Comparison of ENCODE assay signal across 9 mouse cellular contexts in the genomic region with DNA sequence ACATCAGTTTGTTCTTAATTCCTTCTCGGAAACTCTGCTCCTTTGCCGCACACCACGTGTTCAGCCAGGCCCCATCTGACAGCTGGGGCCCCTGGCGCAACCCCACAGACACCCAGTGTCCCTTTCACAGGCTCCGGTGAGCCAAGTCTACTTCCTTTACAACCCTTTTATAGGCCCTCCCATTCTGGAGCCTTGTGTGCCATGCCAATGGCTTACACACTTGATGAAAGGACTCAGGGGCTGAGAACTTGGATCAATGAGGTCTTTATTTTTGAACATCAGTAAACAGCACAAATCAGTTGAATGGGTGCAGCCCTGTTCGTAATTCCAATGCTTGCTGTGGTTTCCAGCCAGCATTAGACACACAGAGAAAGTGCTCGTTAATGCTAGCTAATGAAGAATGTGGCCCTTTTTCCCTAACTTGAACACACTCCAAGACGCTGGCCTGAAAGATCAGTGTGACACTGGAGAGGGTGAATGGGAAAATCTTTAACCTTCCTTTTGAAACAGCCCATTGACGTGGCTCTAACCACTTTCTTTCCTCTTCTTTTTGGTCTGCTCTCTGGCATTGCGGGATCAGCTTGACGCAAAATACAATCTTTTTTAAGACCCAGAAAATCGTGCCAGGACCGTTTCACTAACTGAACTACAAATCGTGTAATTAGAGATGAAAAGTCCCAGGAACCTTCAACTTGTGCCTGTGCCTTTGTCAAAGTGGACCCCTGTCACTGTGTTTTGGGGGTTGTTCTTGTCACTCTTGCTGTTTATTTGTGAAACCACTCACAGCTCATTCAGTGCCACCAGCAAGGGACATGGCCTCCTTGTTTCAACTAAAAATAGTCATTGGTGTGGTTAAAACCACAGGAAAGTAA. TPM values are rescaled to one million over a fixed set of nuclear protein-coding genes. Genes with fewer than 3 reads are reported as not detected.
A peak's percentile ranks its signal among the peaks of the same experiment; 100 is the strongest.
DNase-seq lines count a peak whose midpoint lies in the region; ATAC-seq lines count a peak whose summit lies in the region.
"Had no signal": no experiment of that assay in that cellular context is flagged by ENCODE, and none has a peak within 500 bp of the region (broad histone marks: within the 10 kb centered on the region; RNA-seq: fewer than 3 reads in every experiment).

No protein-coding gene starts in this region.

- peaks cover 13% of the 10 kb centered on the region for H3K4me1 ChIP-seq in midbrain, embryonic 12.5 days
- H3K4me1 ChIP-seq in midbrain, embryonic 11.5 days (ENCODE audit: control insufficient read depth, insufficient read depth, low read length), result peaks cover 2% of the 10 kb centered on the region; the same call in 1 of the 2 replicates
- H3K4me1 ChIP-seq: liver, embryonic 13.5 days had no signal

- H3K4me2 ChIP-seq in midbrain, embryonic 12.5 days (replicated peaks), result no peak overlapping the region
- H3K4me2 ChIP-seq in midbrain, embryonic 11.5 days, result no peak overlapping the region
- H3K4me2 ChIP-seq: liver, embryonic 13.5 days had no signal

- intact Hi-C loops in heart, postnatal 14 days (cut with DNase I), result no loop called here

- peak; percentile 44; the same call in 1 of the 2 replicates for ATAC-seq in midbrain, embryonic 12.5 days (ENCODE audit: low FRiP score, low read depth)
- no peak for ATAC-seq in midbrain, embryonic 11.5 days (ENCODE audit: low FRiP score)
- ATAC-seq in frontal cortex, adult (ENCODE audit: low TSS enrichment), result peak; percentile 84

- DNase-seq in midbrain, embryonic 11.5 days (ENCODE audit: low spot score, missing footprints), result no peak
- peak; percentile 20 to 51 for DNase-seq in left cerebral cortex, adult 18-20 months (ENCODE audit: low spot score in 2 of 2)
- DNase-seq in right cerebral cortex, adult 2 months (ENCODE audit: low spot score in 2 of 2), result peak; percentile 36 to 41
- DNase-seq in heart, postnatal 14 days, result no peak
- DNase-seq in adipocyte (ENCODE audit: low spot score), result no peak
- DNase-seq in urinary bladder, adult 18-20 months (ENCODE audit: low spot score in 2 of 2), result no peak
- DNase-seq: liver, embryonic 13.5 days had no signal

- no peak overlapping the region for H3K27ac ChIP-seq in midbrain, embryonic 12.5 days (replicated peaks)
- H3K27ac ChIP-seq in midbrain, embryonic 11.5 days (ENCODE audit: low read depth, low read length), result no peak overlapping the region
- H3K27ac ChIP-seq: liver, embryonic 13.5 days had no signal

- no peak overlapping the region for H3K4me3 ChIP-seq in midbrain, embryonic 12.5 days
- no peak overlapping the region for H3K4me3 ChIP-seq in midbrain, embryonic 11.5 days (ENCODE audit: low read depth, low read length)
- H3K4me3 ChIP-seq: liver, embryonic 13.5 days had no signal

- WGBS in midbrain, embryonic 12.5 days, result 64% methylated on average over 14 of the region's 14 CpGs
- WGBS in midbrain, embryonic 11.5 days, result 71% methylated on average over 14 of the region's 14 CpGs

- H3K27me3 ChIP-seq in midbrain, embryonic 12.5 days, result no peaks in the 10 kb centered on the region
- H3K27me3 ChIP-seq in midbrain, embryonic 11.5 days (ENCODE audit: control insufficient read depth, insufficient read depth, low read length), result no peaks in the 10 kb centered on the region

- H3K9me3 ChIP-seq in midbrain, embryonic 12.5 days, result no peaks in the 10 kb centered on the region
- H3K9me3 ChIP-seq in midbrain, embryonic 11.5 days (ENCODE audit: control insufficient read depth, low read length), result no peaks in the 10 kb centered on the region
- H3K9me3 ChIP-seq: liver, embryonic 13.5 days had no signal

- H3K9ac ChIP-seq in midbrain, embryonic 12.5 days (replicated peaks), result no peak overlapping the region
- no peak overlapping the region for H3K9ac ChIP-seq in midbrain, embryonic 11.5 days (ENCODE audit: low read length)
- H3K9ac ChIP-seq: liver, embryonic 13.5 days had no signal

- no peaks in the 10 kb centered on the region for H3K36me3 ChIP-seq in midbrain, embryonic 12.5 days
- no peaks in the 10 kb centered on the region for H3K36me3 ChIP-seq in midbrain, embryonic 11.5 days (ENCODE audit: control insufficient read depth, insufficient read depth, low read length)
- H3K36me3 ChIP-seq: liver, embryonic 13.5 days had no signal

RNA-seq across cellular contexts. Expression of gene Gpnmb, which starts 15.0 kb away (rescaled TPM):
- polyA plus RNA-seq in midbrain, embryonic 12.5 days (2016; fragmentation: Nextera tagmentation; extraction: Ambion mirVana), result 0.20 and 0.30 TPM in 2 replicates
- 0.74 and 0.94 TPM in 2 replicates for polyA plus RNA-seq in midbrain, embryonic 11.5 days (2014; fragmentation: Nextera tagmentation; extraction: Ambion mirVana)
- total RNA-seq in left cerebral cortex, adult 18-20 months (2021), result 1 to 10 TPM; 1.9 to 2.8 TPM
- total RNA-seq in heart, postnatal 14 days (2021), result 1 to 10 TPM in 1 of 2 experiments, under 1 TPM in 1; 0.59 to 1.1 TPM

RNA-seq across cellular contexts. Expression of gene Svs1, which starts 34.7 kb away (rescaled TPM):
- not detected in 2 replicates for polyA plus RNA-seq in midbrain, embryonic 12.5 days (2016; fragmentation: Nextera tagmentation; extraction: Ambion mirVana)
- polyA plus RNA-seq in midbrain, embryonic 11.5 days (2014; fragmentation: Nextera tagmentation; extraction: Ambion mirVana), result not detected in 2 replicates
- not detected for total RNA-seq in left cerebral cortex, adult 18-20 months (2021)
- not detected for total RNA-seq in heart, postnatal 14 days (2021)
- polyA plus RNA-seq: liver, embryonic 13.5 days had no signal

RNA-seq across cellular contexts. Expression of gene Doxl2, which starts 46.6 kb away (rescaled TPM):
- polyA plus RNA-seq in midbrain, embryonic 12.5 days (2016; fragmentation: Nextera tagmentation; extraction: Ambion mirVana), result not detected in 2 replicates
- not detected in 2 replicates for polyA plus RNA-seq in midbrain, embryonic 11.5 days (2014; fragmentation: Nextera tagmentation; extraction: Ambion mirVana)
- total RNA-seq in left cerebral cortex, adult 18-20 months (2021), result not detected
- not detected for total RNA-seq in heart, postnatal 14 days (2021)
- polyA plus RNA-seq: liver, embryonic 13.5 days had no signal

RNA-seq across cellular contexts. Expression of gene Malsu1, which starts 52.2 kb away (rescaled TPM):
- 60.9 and 67.0 TPM in 2 replicates for polyA plus RNA-seq in midbrain, embryonic 12.5 days (2016; fragmentation: Nextera tagmentation; extraction: Ambion mirVana)
- 59.3 and 63.0 TPM in 2 replicates for polyA plus RNA-seq in midbrain, embryonic 11.5 days (2014; fragmentation: Nextera tagmentation; extraction: Ambion mirVana)
- 10 to 100 TPM; 23.8 to 34.4 TPM for total RNA-seq in left cerebral cortex, adult 18-20 months (2021)
- 10 to 100 TPM; 36.7 to 40.0 TPM for total RNA-seq in heart, postnatal 14 days (2021)

Comparison
In these comparisons a context has a peak if more than half of its experiments do, and no peak if none do; other contexts are left out.
1. DNase-seq: peak in left cerebral cortex, adult 18-20 months (2 of 2) and right cerebral cortex, adult 2 months (2 of 2); none in midbrain, embryonic 11.5 days (single experiment), heart, postnatal 14 days (0 of 2), adipocyte (single experiment) and urinary bladder, adult 18-20 months (0 of 2).